Mouse (Mus musculus) midbrain, embryonic 16.5 days (tissue): ENCODE measurements at regions not wholly inside any gene's neighbourhood (a gene's known extent, or its start where the extent isn't known, plus 50 kb on each side); places are given as distances from the start of the nearest gene placed in this dataset.

Experiments
- ATAC-seq: fragments of 200-750 bp; cut with Nextera tagmentation; 2 replicates; pipeline ENCODE4 v1.8.0; 2017; ENCODE audit warnings: moderate TSS enrichment
- H3K27ac ChIP-seq: fragments of 300-500 bp; sonication (generic); 2 replicates; pipeline ENCODE4 v1.5.1; 2014; ENCODE audit warnings: mild to moderate bottlenecking, low read length, mixed read lengths
- H3K27me3 ChIP-seq: fragments of 300-500 bp; sonication (generic); 2 replicates; pipeline ENCODE4 v1.6.1; 2014; ENCODE audit warnings: low read depth, low read length, mixed read lengths; ENCODE audit not compliant: control insufficient read depth, insufficient read depth
- H3K36me3 ChIP-seq: fragments of 300-500 bp; sonication (generic); 2 replicates; pipeline ENCODE4 v1.6.1; 2014; ENCODE audit warnings: mild to moderate bottlenecking, low read length, moderate library complexity, mixed read lengths; ENCODE audit not compliant: control insufficient read depth, insufficient read depth
- H3K4me1 ChIP-seq: fragments of 300-500 bp; sonication (generic); 2 replicates; pipeline ENCODE4 v1.6.1; 2014; ENCODE audit warnings: mild to moderate bottlenecking, low read length, mixed read lengths; ENCODE audit not compliant: control insufficient read depth, insufficient read depth
- H3K4me2 ChIP-seq: fragments of 300-500 bp; sonication (generic); 2 replicates; pipeline ENCODE4 v1.6.1; 2014; ENCODE audit warnings: mild to moderate bottlenecking, low read length, mixed read lengths
- H3K4me3 ChIP-seq: fragments of 300-500 bp; sonication (generic); 2 replicates; pipeline ENCODE4 v1.5.1; 2014; ENCODE audit warnings: low read depth, mild to moderate bottlenecking, low read length, moderate library complexity, mixed read lengths
- H3K9ac ChIP-seq: fragments of 300-500 bp; sonication (generic); 2 replicates; pipeline ENCODE4 v1.6.1; 2014; ENCODE audit warnings: low read depth, low read length, mixed read lengths
- H3K9me3 ChIP-seq: fragments of 300-500 bp; sonication (generic); replicated peaks from 2 replicates; pipeline ENCODE4 v1.6.1; 2014; ENCODE audit warnings: mild to moderate bottlenecking, low read length, mixed read lengths; ENCODE audit not compliant: control insufficient read depth, poor library complexity, severe bottlenecking
- whole genome bisulfite sequencing: fragments of 180-500 bp; shearing (Covaris S2); extraction: QIAGEN DNeasy Blood & Tissue Kit; methylation state at CpG from one replicate; pipeline ENCODE4 v1.1.7; 2014; 5-methylcytosine and 5-hydroxymethylcytosine counted together

GRCm38 (mm10) chr11:23168546-23169218 lies 87.2 kb upstream of the Xpo1 start:
- no peak for ATAC-seq
- Histone ChIP-seq H3K4me2 (no peak overlapping the region), H3K36me3 (no peaks in the 10 kb centered on the region), H3K4me3 (no peak overlapping the region), H3K9ac (no peak overlapping the region), H3K4me1 (no peaks in the 10 kb centered on the region), H3K27me3 (no peaks in the 10 kb centered on the region), H3K27ac (no peak overlapping the region), H3K9me3 (no peaks in the 10 kb centered on the region; the same call in 1 of the 2 replicates)
- 89% methylated on average over 12 of the region's 12 CpGs for WGBS

GRCm38 (mm10) chr11:23169742-23170428 lies 86.0 kb upstream of the Xpo1 start:
- Histone ChIP-seq H3K27me3 (no peaks in the 10 kb centered on the region), H3K4me2 (no peak overlapping the region), H3K36me3 (no peaks in the 10 kb centered on the region), H3K9ac (no peak overlapping the region), H3K9me3 (no peaks in the 10 kb centered on the region; the same call in 1 of the 2 replicates), H3K4me1 (no peaks in the 10 kb centered on the region), H3K4me3 (no peak overlapping the region), H3K27ac (no peak overlapping the region)
- no peak for ATAC-seq
- 90% methylated on average over 3 of the region's 3 CpGs for WGBS

- no peak for ATAC-seq
- no peaks in the 10 kb centered on the region for H3K36me3 ChIP-seq
- H3K4me1 ChIP-seq, result no peaks in the 10 kb centered on the region
- H3K9ac ChIP-seq, result no peak overlapping the region
- H3K27ac ChIP-seq, result no peak overlapping the region
- no peak overlapping the region for H3K4me3 ChIP-seq
- no peaks in the 10 kb centered on the region; the same call in 1 of the 2 replicates for H3K9me3 ChIP-seq
- WGBS, result 59% methylated on average over 2 of the region's 2 CpGs
- no peak overlapping the region for H3K4me2 ChIP-seq
- no peaks in the 10 kb centered on the region for H3K27me3 ChIP-seq
Observed at GRCm38 (mm10) chr11:23170813-23171212, 85.0 kb upstream of the Xpo1 start.

- Histone ChIP-seq H3K27ac (no peak overlapping the region), H3K4me3 (no peak overlapping the region), H3K4me1 (no peaks in the 10 kb centered on the region), H3K9ac (no peak overlapping the region), H3K36me3 (no peaks in the 10 kb centered on the region), H3K9me3 (no peaks in the 10 kb centered on the region; the same call in 1 of the 2 replicates), H3K4me2 (no peak overlapping the region), H3K27me3 (no peaks in the 10 kb centered on the region)
- 100% methylated on average over 1 of the region's 1 CpGs for WGBS
- no peak for ATAC-seq
Observed at GRCm38 (mm10) chr11:23171760-23172159, 84.1 kb upstream of the Xpo1 start.

- H3K9ac ChIP-seq, result no peak overlapping the region
- H3K27me3 ChIP-seq, result no peaks in the 10 kb centered on the region
- H3K36me3 ChIP-seq, result no peaks in the 10 kb centered on the region; the same call in 1 of the 2 replicates
- ATAC-seq, result no peak
- H3K9me3 ChIP-seq, result peaks cover 4% of the 10 kb centered on the region; the same call in 1 of the 2 replicates
- no peak overlapping the region for H3K4me2 ChIP-seq
- H3K4me3 ChIP-seq, result no peak overlapping the region
- no peaks in the 10 kb centered on the region for H3K4me1 ChIP-seq
- no peak overlapping the region for H3K27ac ChIP-seq
- WGBS, result 90% methylated on average over 7 of the region's 7 CpGs
Observed at GRCm38 (mm10) chr11:23181647-23182046, 74.2 kb upstream of the Xpo1 start.

- no peak overlapping the region for H3K27ac ChIP-seq
- no peaks in the 10 kb centered on the region for H3K4me1 ChIP-seq
- ATAC-seq, result no peak
- H3K4me2 ChIP-seq, result no peak overlapping the region
- peaks cover 4% of the 10 kb centered on the region; the same call in 1 of the 2 replicates for H3K9me3 ChIP-seq
- H3K9ac ChIP-seq, result no peak overlapping the region
- H3K36me3 ChIP-seq, result no peaks in the 10 kb centered on the region; the same call in 1 of the 2 replicates
- H3K4me3 ChIP-seq, result no peak overlapping the region
- H3K27me3 ChIP-seq, result no peaks in the 10 kb centered on the region
- 93% methylated on average over 2 of the region's 2 CpGs for WGBS
Observed at GRCm38 (mm10) chr11:23185211-23185610, 70.6 kb upstream of the Xpo1 start.

- no peaks in the 10 kb centered on the region for H3K36me3 ChIP-seq
- H3K4me1 ChIP-seq, result no peaks in the 10 kb centered on the region
- H3K9ac ChIP-seq, result no peak overlapping the region
- ATAC-seq, result no peak
- H3K27ac ChIP-seq, result no peak overlapping the region
- no peaks in the 10 kb centered on the region for H3K27me3 ChIP-seq
- no peak overlapping the region for H3K4me2 ChIP-seq
- H3K4me3 ChIP-seq, result no peak overlapping the region
- no peaks in the 10 kb centered on the region for H3K9me3 ChIP-seq
- 81% methylated on average over 9 of the region's 9 CpGs for WGBS
Observed at GRCm38 (mm10) chr11:23201701-23202449, 54.0 kb upstream of the Xpo1 start.

- Histone ChIP-seq H3K27ac (no peak overlapping the region), H3K36me3 (no peaks in the 10 kb centered on the region), H3K4me3 (no peak overlapping the region), H3K4me2 (no peak overlapping the region), H3K9me3 (no peaks in the 10 kb centered on the region), H3K4me1 (no peaks in the 10 kb centered on the region), H3K27me3 (no peaks in the 10 kb centered on the region), H3K9ac (no peak overlapping the region)
- 93% methylated on average over 14 of the region's 14 CpGs for WGBS
- ATAC-seq, result no peak
Observed at GRCm38 (mm10) chr11:23203566-23203965, 52.3 kb upstream of the Xpo1 start.

- no peak overlapping the region for H3K4me2 ChIP-seq
- H3K9ac ChIP-seq, result no peak overlapping the region
- no peak for ATAC-seq
- H3K27ac ChIP-seq, result no peak overlapping the region
- H3K4me3 ChIP-seq, result no peak overlapping the region
- WGBS, result 78% methylated on average over 12 of the region's 12 CpGs
- H3K27me3 ChIP-seq, result no peaks in the 10 kb centered on the region
- no peaks in the 10 kb centered on the region for H3K36me3 ChIP-seq
- no peaks in the 10 kb centered on the region for H3K4me1 ChIP-seq
- no peaks in the 10 kb centered on the region for H3K9me3 ChIP-seq
Observed at GRCm38 (mm10) chr11:23204041-23204440, 51.8 kb upstream of the Xpo1 start.
